Mouse (Mus musculus): ENCODE measurements around the gene Mier2. TPM values are rescaled to one million over a fixed set of nuclear protein-coding genes. Genes with fewer than 3 reads are reported as not detected.

Mier2 gene
- polyA plus RNA-seq, 1 experiment from 2014 or later: 54.2 TPM

DNA sequence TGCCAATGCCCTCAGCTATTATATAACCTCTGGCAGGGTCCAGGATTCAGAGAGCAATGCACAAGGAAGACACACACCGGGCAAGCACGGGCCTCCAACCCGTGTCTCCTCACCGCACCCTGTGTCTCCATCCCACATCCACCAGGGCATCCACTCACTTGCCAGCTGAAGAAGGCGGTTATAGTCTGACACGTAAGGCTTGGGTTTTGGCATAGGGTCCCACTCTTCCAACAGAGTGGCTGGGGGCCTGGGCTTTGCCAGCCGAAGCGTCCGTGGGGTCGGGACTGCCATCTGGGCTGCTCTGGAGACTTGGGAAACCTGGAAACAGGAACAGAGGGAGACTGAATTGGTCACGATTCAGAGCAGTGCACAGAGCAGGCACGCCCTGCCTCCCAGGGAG, 24.8 kb upstream of the Mier2 start:
- H3K9me3 ChIP-seq (ENCODE audit: control insufficient read depth, low read length): no peaks in the 10 kb centered on the region
- no peaks in the 10 kb centered on the region for H3K36me3 ChIP-seq (ENCODE audit: control insufficient read depth, insufficient read depth, low read length)
- H3K9ac ChIP-seq (ENCODE audit: low read length): no peak overlapping the region; the same call in 1 of the 2 replicates
- H3K27me3 ChIP-seq (ENCODE audit: control insufficient read depth, insufficient read depth, low read length): no peaks in the 10 kb centered on the region
- H3K4me2 ChIP-seq (ENCODE audit: low read depth, severe bottlenecking): no peak overlapping the region
- no peaks in the 10 kb centered on the region for H3K4me1 ChIP-seq (ENCODE audit: control insufficient read depth, insufficient read depth, low read length)
- H3K4me3 ChIP-seq (ENCODE audit: low read depth, low read length): no peak overlapping the region
- 79% methylated on average over 12 of the region's 12 CpGs for WGBS
- no peak overlapping the region for H3K27ac ChIP-seq (replicated peaks; ENCODE audit: low read depth, low read length)
- DNase-seq (ENCODE audit: low spot score) (no peak), ATAC-seq (ENCODE audit: insufficient number of reproducible peaks, low FRiP score, low TSS enrichment, low read depth) (no peak)

DNA sequence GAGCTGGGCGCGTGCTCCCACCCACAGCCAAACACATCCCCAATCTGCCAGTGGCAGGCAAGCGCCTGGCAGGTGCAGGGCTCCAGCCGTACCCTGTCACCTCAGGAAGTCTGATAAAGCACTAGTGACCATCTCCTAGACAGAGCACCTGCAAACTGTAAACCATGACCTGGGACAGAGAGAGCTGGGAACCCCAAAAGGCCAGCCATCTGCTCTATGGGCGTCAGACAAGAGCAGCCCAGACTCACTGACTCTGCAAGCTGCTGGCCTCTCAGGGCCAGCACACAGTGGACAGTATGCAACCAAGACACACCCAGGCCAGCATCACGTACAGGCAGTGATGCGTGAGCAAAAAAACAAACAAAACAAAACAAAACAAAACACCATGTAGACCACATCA, 23.9 kb upstream of the Mier2 start:
- H3K9ac ChIP-seq (ENCODE audit: low read length): no peak overlapping the region
- H3K4me2 ChIP-seq (ENCODE audit: low read depth, severe bottlenecking): no peak overlapping the region
- 79% methylated on average over 7 of the region's 7 CpGs for WGBS
- H3K36me3 ChIP-seq (ENCODE audit: control insufficient read depth, insufficient read depth, low read length): no peaks in the 10 kb centered on the region
- H3K27ac ChIP-seq (replicated peaks; ENCODE audit: low read depth, low read length): no peak overlapping the region
- no peak for DNase-seq (ENCODE audit: low spot score)
- no peak overlapping the region for H3K4me3 ChIP-seq (ENCODE audit: low read depth, low read length)
- no peaks in the 10 kb centered on the region for H3K4me1 ChIP-seq (ENCODE audit: control insufficient read depth, insufficient read depth, low read length)
- no peaks in the 10 kb centered on the region for H3K9me3 ChIP-seq (ENCODE audit: control insufficient read depth, low read length)
- no peak for ATAC-seq (ENCODE audit: insufficient number of reproducible peaks, low FRiP score, low TSS enrichment, low read depth)
- H3K27me3 ChIP-seq (ENCODE audit: control insufficient read depth, insufficient read depth, low read length): no peaks in the 10 kb centered on the region

DNA sequence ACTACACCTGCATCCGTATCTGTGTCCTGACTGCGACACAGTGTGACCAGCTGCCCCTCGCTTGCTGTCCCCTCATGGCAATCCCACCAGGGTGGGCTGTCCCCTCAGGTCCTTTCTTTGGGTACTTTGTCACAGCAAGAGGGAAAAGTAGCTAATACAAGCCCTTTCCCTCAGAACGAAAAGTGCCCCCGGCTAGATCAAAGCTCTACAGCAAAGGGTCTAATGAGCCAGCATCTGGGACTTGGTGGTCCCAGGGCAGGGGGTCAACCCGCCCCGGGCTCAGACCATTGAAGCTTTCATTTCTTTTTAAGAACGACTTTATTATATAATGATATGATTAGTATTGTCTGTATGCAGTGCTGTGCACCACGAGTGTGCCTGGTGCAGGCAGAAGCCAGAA, 23.3 kb upstream of the Mier2 start:
- Histone ChIP-seq H3K4me2 (ENCODE audit: low read depth, severe bottlenecking) (no peak overlapping the region), H3K27me3 (ENCODE audit: control insufficient read depth, insufficient read depth, low read length) (no peaks in the 10 kb centered on the region), H3K9ac (ENCODE audit: low read length) (no peak overlapping the region), H3K36me3 (ENCODE audit: control insufficient read depth, insufficient read depth, low read length) (no peaks in the 10 kb centered on the region), H3K9me3 (ENCODE audit: control insufficient read depth, low read length) (no peaks in the 10 kb centered on the region), H3K27ac (replicated peaks; ENCODE audit: low read depth, low read length) (no peak overlapping the region), H3K4me1 (ENCODE audit: control insufficient read depth, insufficient read depth, low read length) (no peaks in the 10 kb centered on the region), H3K4me3 (ENCODE audit: low read depth, low read length) (no peak overlapping the region)
- DNase-seq (ENCODE audit: low spot score): no peak
- 40% methylated on average over 9 of the region's 9 CpGs for WGBS
- ATAC-seq (ENCODE audit: insufficient number of reproducible peaks, low FRiP score, low TSS enrichment, low read depth): no peak

DNA sequence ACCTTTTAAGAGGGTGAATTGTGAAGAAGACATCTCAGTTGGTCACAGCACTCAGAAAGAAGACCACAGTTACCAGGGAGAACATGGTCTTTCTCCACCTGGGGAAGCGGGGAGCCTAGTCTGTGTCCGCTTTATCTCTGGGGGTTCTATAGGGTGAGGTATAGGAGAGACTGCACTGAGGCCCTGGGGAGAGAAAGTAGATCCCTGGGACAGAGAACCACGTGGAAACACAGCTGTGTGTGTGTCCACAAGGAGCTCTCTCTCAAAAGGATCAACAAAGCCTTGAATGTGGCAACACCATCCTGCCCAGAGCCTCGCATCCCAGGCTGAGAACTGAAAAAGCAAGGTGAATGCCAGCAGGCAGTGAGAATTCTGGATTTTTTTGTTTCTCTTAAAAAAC, 22.4 kb upstream of the Mier2 start:
- DNase-seq (ENCODE audit: low spot score) (no peak), ATAC-seq (ENCODE audit: insufficient number of reproducible peaks, low FRiP score, low TSS enrichment, low read depth) (no peak)
- WGBS: 78% methylated on average over 4 of the region's 4 CpGs
- Histone ChIP-seq H3K27ac (replicated peaks; ENCODE audit: low read depth, low read length) (no peak overlapping the region), H3K4me3 (ENCODE audit: low read depth, low read length) (no peak overlapping the region), H3K9ac (ENCODE audit: low read length) (no peak overlapping the region), H3K36me3 (ENCODE audit: control insufficient read depth, insufficient read depth, low read length) (no peaks in the 10 kb centered on the region), H3K4me1 (ENCODE audit: control insufficient read depth, insufficient read depth, low read length) (no peaks in the 10 kb centered on the region), H3K4me2 (ENCODE audit: low read depth, severe bottlenecking) (no peak overlapping the region), H3K27me3 (ENCODE audit: control insufficient read depth, insufficient read depth, low read length) (no peaks in the 10 kb centered on the region), H3K9me3 (ENCODE audit: control insufficient read depth, low read length) (no peaks in the 10 kb centered on the region)

DNA sequence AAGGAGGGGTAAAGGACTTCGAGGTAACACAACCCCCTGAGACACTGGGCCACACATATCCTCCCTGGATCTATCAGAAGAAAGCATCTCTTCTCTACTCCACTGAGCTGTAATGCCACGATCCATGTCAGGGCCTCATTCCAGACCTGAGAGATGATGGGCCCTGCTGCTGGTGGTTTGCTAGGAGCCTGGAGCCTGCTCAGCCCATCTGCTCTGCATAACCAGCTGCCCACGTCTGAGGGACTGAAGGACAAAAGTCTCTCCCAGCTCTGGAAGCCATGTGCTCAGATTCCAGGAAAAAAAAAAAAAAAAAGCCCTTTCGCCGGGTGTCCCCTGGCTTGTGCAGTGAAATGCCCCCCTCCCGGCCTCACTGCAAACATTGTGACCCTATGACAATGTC, 20.8 kb upstream of the Mier2 start:
- 81% methylated on average over 6 of the region's 6 CpGs for WGBS
- Histone ChIP-seq H3K4me3 (ENCODE audit: low read depth, low read length) (no peak overlapping the region), H3K36me3 (ENCODE audit: control insufficient read depth, insufficient read depth, low read length) (no peaks in the 10 kb centered on the region), H3K4me1 (ENCODE audit: control insufficient read depth, insufficient read depth, low read length) (no peaks in the 10 kb centered on the region), H3K4me2 (ENCODE audit: low read depth, severe bottlenecking) (no peak overlapping the region), H3K9ac (ENCODE audit: low read length) (no peak overlapping the region), H3K27ac (replicated peaks; ENCODE audit: low read depth, low read length) (no peak overlapping the region), H3K9me3 (ENCODE audit: control insufficient read depth, low read length) (no peaks in the 10 kb centered on the region), H3K27me3 (ENCODE audit: control insufficient read depth, insufficient read depth, low read length) (no peaks in the 10 kb centered on the region)
- ATAC-seq (ENCODE audit: insufficient number of reproducible peaks, low FRiP score, low TSS enrichment, low read depth) (no peak), DNase-seq (ENCODE audit: low spot score) (no peak)

- no peaks in the 10 kb centered on the region for H3K9me3 ChIP-seq (ENCODE audit: control insufficient read depth, low read length)
Measured at GRCm38 (mm10) chr10:79574796-79575195, 19.8 kb upstream of the Mier2 start.

GRCm38 (mm10) chr10:79574350-79574749, 19.4 kb upstream of the Mier2 start:
- no peak overlapping the region for H3K4me2 ChIP-seq (ENCODE audit: low read depth, severe bottlenecking)
- no peak overlapping the region for H3K9ac ChIP-seq (ENCODE audit: low read length)
- no peak overlapping the region for H3K4me3 ChIP-seq (ENCODE audit: low read depth, low read length)
- H3K27ac ChIP-seq (replicated peaks; ENCODE audit: low read depth, low read length): no peak overlapping the region
- DNase-seq (ENCODE audit: low spot score): no peak
- no peaks in the 10 kb centered on the region for H3K36me3 ChIP-seq (ENCODE audit: control insufficient read depth, insufficient read depth, low read length)
- no peaks in the 10 kb centered on the region for H3K27me3 ChIP-seq (ENCODE audit: control insufficient read depth, insufficient read depth, low read length)
- H3K4me1 ChIP-seq (ENCODE audit: control insufficient read depth, insufficient read depth, low read length): no peaks in the 10 kb centered on the region
- 88% methylated on average over 8 of the region's 8 CpGs for WGBS
- no peak for ATAC-seq (ENCODE audit: insufficient number of reproducible peaks, low FRiP score, low TSS enrichment, low read depth)
- H3K9me3 ChIP-seq (ENCODE audit: control insufficient read depth, low read length): no peaks in the 10 kb centered on the region

More at GRCm38 (mm10) chr10:79574796-79575195, 19.8 kb upstream of the Mier2 start:
- Histone ChIP-seq H3K4me2 (ENCODE audit: low read depth, severe bottlenecking) (no peak overlapping the region), H3K27ac (replicated peaks; ENCODE audit: low read depth, low read length) (no peak overlapping the region), H3K4me1 (ENCODE audit: control insufficient read depth, insufficient read depth, low read length) (no peaks in the 10 kb centered on the region), H3K36me3 (ENCODE audit: control insufficient read depth, insufficient read depth, low read length) (no peaks in the 10 kb centered on the region), H3K4me3 (ENCODE audit: low read depth, low read length) (no peak overlapping the region), H3K9ac (ENCODE audit: low read length) (no peak overlapping the region), H3K27me3 (ENCODE audit: control insufficient read depth, insufficient read depth, low read length) (no peaks in the 10 kb centered on the region)
- whole genome bisulfite sequencing: 89% methylated on average over 6 of the region's 6 CpGs
- DNase-seq (ENCODE audit: low spot score) (no peak), ATAC-seq (ENCODE audit: insufficient number of reproducible peaks, low FRiP score, low TSS enrichment, low read depth) (no peak)

DNA sequence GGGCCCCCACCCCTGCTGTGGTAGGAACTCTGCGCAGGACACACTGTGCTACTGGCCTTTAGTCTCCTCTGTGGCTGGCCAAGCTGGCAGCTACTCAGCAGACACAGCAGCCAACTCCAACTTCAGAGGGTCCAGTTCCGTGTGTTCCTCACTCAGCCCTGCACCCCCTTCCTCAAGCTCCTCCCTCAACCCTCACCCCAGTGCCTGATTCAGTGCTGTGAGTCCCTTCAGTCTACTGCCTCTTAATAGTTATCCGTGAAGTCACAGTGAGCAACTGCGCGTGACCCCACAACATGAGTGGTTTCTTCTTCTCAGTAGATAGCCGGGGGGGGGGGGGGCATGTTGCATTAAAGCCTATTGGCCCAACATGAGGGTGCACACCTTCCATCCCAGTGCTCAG, 18.6 kb upstream of the Mier2 start:
- no peaks in the 10 kb centered on the region for H3K36me3 ChIP-seq (ENCODE audit: control insufficient read depth, insufficient read depth, low read length)
- 84% methylated on average over 6 of the region's 6 CpGs for WGBS
- no peaks in the 10 kb centered on the region for H3K4me1 ChIP-seq (ENCODE audit: control insufficient read depth, insufficient read depth, low read length)
- no peak overlapping the region for H3K4me3 ChIP-seq (ENCODE audit: low read depth, low read length)
- no peak overlapping the region for H3K4me2 ChIP-seq (ENCODE audit: low read depth, severe bottlenecking)
- no peak overlapping the region for H3K9ac ChIP-seq (ENCODE audit: low read length)
- no peaks in the 10 kb centered on the region for H3K27me3 ChIP-seq (ENCODE audit: control insufficient read depth, insufficient read depth, low read length)
- H3K27ac ChIP-seq (replicated peaks; ENCODE audit: low read depth, low read length): no peak overlapping the region
- H3K9me3 ChIP-seq (ENCODE audit: control insufficient read depth, low read length): no peaks in the 10 kb centered on the region
- ATAC-seq (ENCODE audit: insufficient number of reproducible peaks, low FRiP score, low TSS enrichment, low read depth): no peak
- no peak for DNase-seq (ENCODE audit: low spot score)

DNA sequence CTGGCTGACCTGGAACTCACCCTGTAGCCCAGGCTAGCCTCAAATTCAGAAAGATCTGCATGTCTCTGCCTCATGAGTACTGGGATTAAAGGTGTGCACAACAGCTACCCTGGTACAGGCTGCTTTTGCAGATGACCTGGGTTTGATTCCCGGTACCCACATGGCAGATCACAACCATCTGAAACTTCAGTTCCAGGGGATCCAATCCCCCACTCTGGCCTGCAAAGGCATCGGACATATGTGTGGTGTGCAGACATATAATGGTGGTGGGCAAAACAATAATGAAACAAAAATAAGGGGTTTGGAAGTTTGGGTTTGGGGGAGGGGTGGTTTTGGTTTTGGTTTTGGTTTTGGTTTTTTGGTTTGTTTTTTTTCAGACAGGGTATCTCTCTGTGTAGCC, 16.3 kb upstream of the Mier2 start:
- Histone ChIP-seq H3K4me2 (ENCODE audit: low read depth, severe bottlenecking) (no peak overlapping the region), H3K27ac (replicated peaks; ENCODE audit: low read depth, low read length) (no peak overlapping the region), H3K4me3 (ENCODE audit: low read depth, low read length) (no peak overlapping the region), H3K4me1 (ENCODE audit: control insufficient read depth, insufficient read depth, low read length) (no peaks in the 10 kb centered on the region), H3K9ac (ENCODE audit: low read length) (no peak overlapping the region), H3K36me3 (ENCODE audit: control insufficient read depth, insufficient read depth, low read length) (no peaks in the 10 kb centered on the region), H3K9me3 (ENCODE audit: control insufficient read depth, low read length) (no peaks in the 10 kb centered on the region), H3K27me3 (ENCODE audit: control insufficient read depth, insufficient read depth, low read length) (no peaks in the 10 kb centered on the region)
- WGBS: 96% methylated on average over 2 of the region's 2 CpGs
- DNase-seq (ENCODE audit: low spot score) (no peak), ATAC-seq (ENCODE audit: insufficient number of reproducible peaks, low FRiP score, low TSS enrichment, low read depth) (no peak)

Data from limb, embryonic 11.5 days (tissue).